Mouse (Mus musculus): ENCODE data around the gene Etnk1. TPM values are rescaled to one million over a fixed set of nuclear protein-coding genes. Genes with fewer than 3 reads are reported as not detected.
A peak's percentile ranks its signal among the peaks of the same experiment; 100 is the strongest.

Etnk1 gene
- polyA plus RNA-seq, 1 experiment from 2014 or later: 22.5 TPM

DNA sequence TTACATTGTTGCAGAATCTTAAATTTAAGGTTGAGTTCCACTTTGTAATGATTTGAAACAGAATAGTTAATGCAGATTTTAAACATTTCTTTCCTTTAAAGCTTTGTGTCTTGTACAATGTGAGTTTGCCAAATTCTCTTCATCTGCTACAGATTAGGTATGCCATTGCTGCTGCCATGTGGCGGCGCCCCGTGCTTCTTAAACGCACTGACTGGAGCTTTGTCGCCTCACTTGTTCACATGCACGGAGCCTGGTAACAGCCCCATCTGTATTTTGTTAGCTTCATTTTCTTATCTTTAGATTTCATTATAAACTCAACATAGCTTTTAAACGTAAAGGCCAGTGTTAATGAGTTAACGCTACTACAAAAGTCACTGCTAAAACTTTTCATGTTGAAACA, 25.7 kb downstream of the Etnk1 start:
- H3K4me3 ChIP-seq: no peak overlapping the region
- peaks cover 28% of the 10 kb centered on the region for H3K4me1 ChIP-seq
- H3K9me3 ChIP-seq: no peaks in the 10 kb centered on the region
- no peak overlapping the region for H3K27ac ChIP-seq
- H3K36me3 ChIP-seq: peaks cover 32% of the 10 kb centered on the region
- 31% methylated on average over 8 of the region's 8 CpGs for WGBS
- no peaks in the 10 kb centered on the region for H3K27me3 ChIP-seq
- ATAC-seq (ENCODE audit: insufficient number of reproducible peaks, insufficient read depth, low FRiP score, low TSS enrichment, low read depth): no peak
- H3K4me2 ChIP-seq: no peak overlapping the region; the same call in 1 of the 2 replicates
- H3K9ac ChIP-seq: no peak overlapping the region

DNA sequence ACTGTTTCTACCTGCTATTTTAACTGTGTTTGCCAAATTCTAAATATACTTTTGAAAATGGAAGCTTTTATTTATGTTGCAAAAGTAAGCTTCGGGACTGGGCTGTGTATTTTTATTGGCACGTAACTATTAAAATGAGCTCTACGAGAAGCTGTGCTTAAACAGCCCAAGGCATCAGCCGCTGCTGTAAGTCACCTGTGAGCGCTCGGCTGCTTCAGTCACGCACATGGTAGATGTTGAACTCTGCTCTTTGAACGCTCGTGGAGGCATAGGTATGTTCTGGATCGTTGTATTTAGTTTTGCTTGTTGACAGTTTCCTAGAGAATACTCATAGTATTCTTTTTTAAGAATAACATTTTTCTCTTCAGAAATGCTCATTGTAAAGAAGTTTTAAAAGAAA, 26.1 kb downstream of the Etnk1 start:
- no peaks in the 10 kb centered on the region for H3K27me3 ChIP-seq
- H3K9me3 ChIP-seq: no peaks in the 10 kb centered on the region
- 0 out of 2 replicates have a peak overlapping the region, but pooled peaks have one; percentile 39 for H3K27ac ChIP-seq
- no peak overlapping the region for H3K9ac ChIP-seq
- H3K4me2 ChIP-seq: peak overlapping the region; percentile 9; the same call in 1 of the 2 replicates
- no peak overlapping the region for H3K4me3 ChIP-seq
- peaks cover 28% of the 10 kb centered on the region for H3K4me1 ChIP-seq
- no peak for ATAC-seq (ENCODE audit: insufficient number of reproducible peaks, insufficient read depth, low FRiP score, low TSS enrichment, low read depth)
- 43% methylated on average over 10 of the region's 10 CpGs for WGBS
- H3K36me3 ChIP-seq: peaks cover 36% of the 10 kb centered on the region

- no peak for ATAC-seq (ENCODE audit: insufficient number of reproducible peaks, insufficient read depth, low FRiP score, low TSS enrichment, low read depth)
- Histone ChIP-seq H3K27ac (no peak overlapping the region), H3K27me3 (no peaks in the 10 kb centered on the region), H3K9me3 (no peaks in the 10 kb centered on the region), H3K4me1 (peaks cover 26% of the 10 kb centered on the region), H3K4me3 (no peak overlapping the region), H3K36me3 (peaks cover 41% of the 10 kb centered on the region), H3K4me2 (peak overlapping the region; percentile 9; the same call in 1 of the 2 replicates), H3K9ac (no peak overlapping the region)
- 62% methylated on average over 6 of the region's 6 CpGs for WGBS
These were observed 26.6 kb downstream of the Etnk1 start for GRCm38 (mm10) chr6:143193641-143194040.

GRCm38 (mm10) chr6:143197053-143197452, 30.0 kb downstream of the Etnk1 start:
- ATAC-seq (ENCODE audit: insufficient number of reproducible peaks, insufficient read depth, low FRiP score, low TSS enrichment, low read depth): no peak
- Histone ChIP-seq H3K4me1 (peaks cover 12% of the 10 kb centered on the region), H3K27me3 (no peaks in the 10 kb centered on the region), H3K27ac (no peak overlapping the region), H3K9me3 (no peaks in the 10 kb centered on the region), H3K4me2 (no peak overlapping the region), H3K9ac (no peak overlapping the region), H3K36me3 (peaks cover 60% of the 10 kb centered on the region), H3K4me3 (no peak overlapping the region)
- 90% methylated on average over 13 of the region's 13 CpGs for WGBS

GRCm38 (mm10) chr6:143198421-143198820, 31.4 kb downstream of the Etnk1 start:
- Histone ChIP-seq H3K4me3 (no peak overlapping the region), H3K4me2 (no peak overlapping the region), H3K9ac (no peak overlapping the region), H3K4me1 (peaks cover 12% of the 10 kb centered on the region), H3K27me3 (no peaks in the 10 kb centered on the region), H3K36me3 (peaks cover 71% of the 10 kb centered on the region), H3K27ac (no peak overlapping the region), H3K9me3 (no peaks in the 10 kb centered on the region)
- no peak for ATAC-seq (ENCODE audit: insufficient number of reproducible peaks, insufficient read depth, low FRiP score, low TSS enrichment, low read depth)
- 93% methylated on average over 7 of the region's 7 CpGs for WGBS

DNA sequence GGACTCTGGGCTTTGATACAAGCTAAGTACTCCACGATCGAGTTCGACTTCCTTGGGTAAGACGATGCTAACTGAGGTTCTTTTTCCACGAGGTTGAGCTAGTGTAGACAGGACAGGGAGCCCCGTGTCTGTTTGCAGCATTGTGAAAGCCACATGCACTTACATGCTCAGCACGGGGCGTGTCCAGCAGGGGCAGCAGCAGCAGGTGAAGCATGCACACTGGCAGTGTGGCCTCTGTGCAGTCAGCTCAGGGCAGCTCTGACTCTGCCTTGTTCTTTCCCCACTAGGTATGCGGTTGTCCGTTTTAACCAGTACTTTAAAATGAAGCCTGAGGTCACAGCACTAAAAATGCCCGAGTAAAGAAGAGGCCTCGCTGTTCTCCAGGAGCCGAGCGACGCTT, 36.1 kb downstream of the Etnk1 start:
- Histone ChIP-seq H3K9ac (no peak overlapping the region), H3K36me3 (peaks cover 75% of the 10 kb centered on the region), H3K27me3 (no peaks in the 10 kb centered on the region), H3K4me1 (no peaks in the 10 kb centered on the region), H3K4me2 (no peak overlapping the region), H3K27ac (no peak overlapping the region), H3K9me3 (no peaks in the 10 kb centered on the region), H3K4me3 (no peak overlapping the region)
- WGBS: 84% methylated on average over 15 of the region's 15 CpGs
- no peak for ATAC-seq (ENCODE audit: insufficient number of reproducible peaks, insufficient read depth, low FRiP score, low TSS enrichment, low read depth)

DNA sequence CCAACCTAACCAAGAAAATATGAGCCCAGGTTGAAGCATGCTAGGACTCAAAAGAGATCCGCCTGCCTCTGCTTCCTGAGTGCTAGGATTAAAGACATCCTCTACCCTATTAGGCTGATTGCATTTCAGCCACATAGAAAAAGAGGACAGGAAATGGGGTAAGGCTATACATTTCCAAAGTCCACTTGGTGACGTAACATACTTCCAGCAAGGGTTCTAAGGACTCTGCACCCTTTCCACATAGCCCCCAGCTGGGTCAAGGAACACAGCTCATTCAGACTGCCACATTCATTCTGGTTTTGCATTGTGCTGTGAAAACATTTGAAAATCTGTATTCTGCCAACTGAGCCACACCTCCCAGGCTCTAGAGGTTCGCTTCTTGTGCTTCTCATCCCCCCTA, 41.9 kb downstream of the Etnk1 start:
- no peak for ATAC-seq (ENCODE audit: insufficient number of reproducible peaks, insufficient read depth, low FRiP score, low TSS enrichment, low read depth)
- 98% methylated on average over 3 of the region's 3 CpGs for WGBS
- no peak overlapping the region for H3K4me3 ChIP-seq
- no peak overlapping the region for H3K4me2 ChIP-seq
- H3K9ac ChIP-seq: no peak overlapping the region
- no peak overlapping the region for H3K27ac ChIP-seq
- peaks cover 46% of the 10 kb centered on the region for H3K36me3 ChIP-seq
- H3K27me3 ChIP-seq: no peaks in the 10 kb centered on the region
- H3K4me1 ChIP-seq: no peaks in the 10 kb centered on the region
- 0 out of 2 replicates have a peak, but pooled peaks cover 6% of the 10 kb centered on the region for H3K9me3 ChIP-seq

- 86% methylated on average over 6 of the region's 6 CpGs for WGBS
- H3K27me3 ChIP-seq: no peaks in the 10 kb centered on the region
- no peak for ATAC-seq (ENCODE audit: insufficient number of reproducible peaks, insufficient read depth, low FRiP score, low TSS enrichment, low read depth)
- H3K4me1 ChIP-seq: 0 out of 2 replicates have a peak, but pooled peaks cover 4% of the 10 kb centered on the region
- peaks cover 13% of the 10 kb centered on the region; the same call in 1 of the 2 replicates for H3K9me3 ChIP-seq
- H3K4me2 ChIP-seq: no peak overlapping the region
- peaks cover 22% of the 10 kb centered on the region for H3K36me3 ChIP-seq
- H3K4me3 ChIP-seq: no peak overlapping the region
- no peak overlapping the region for H3K9ac ChIP-seq
- no peak overlapping the region for H3K27ac ChIP-seq
These were observed 45.7 kb downstream of the Etnk1 start for GRCm38 (mm10) chr6:143212766-143213165.

DNA sequence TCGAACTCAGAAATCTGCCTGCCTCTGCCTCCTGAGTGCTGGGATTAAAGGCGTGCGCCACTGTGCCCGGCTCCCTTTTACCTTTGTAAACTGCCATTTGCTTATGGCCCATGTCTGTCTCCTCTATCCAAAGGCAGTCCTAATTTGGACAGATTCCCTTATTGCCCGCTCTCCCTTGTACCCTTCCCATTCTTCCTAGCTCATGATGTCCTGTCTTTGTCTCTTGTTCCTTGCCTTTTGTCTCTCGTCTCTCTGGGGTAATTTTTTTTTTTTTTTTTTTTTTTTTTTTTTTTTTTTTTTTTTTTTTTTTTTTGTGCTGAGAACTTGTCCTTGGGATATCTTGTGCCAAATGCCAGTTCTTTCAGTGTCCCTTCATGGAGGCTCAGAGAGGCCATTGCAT, 46.4 kb downstream of the Etnk1 start:
- Histone ChIP-seq H3K27ac (no peak overlapping the region), H3K4me3 (no peak overlapping the region), H3K27me3 (peaks cover 3% of the 10 kb centered on the region; the same call in 1 of the 2 replicates), H3K4me2 (no peak overlapping the region), H3K9me3 (peaks cover 13% of the 10 kb centered on the region; the same call in 1 of the 2 replicates), H3K4me1 (0 out of 2 replicates have a peak, but pooled peaks cover 4% of the 10 kb centered on the region), H3K36me3 (peaks cover 17% of the 10 kb centered on the region), H3K9ac (no peak overlapping the region)
- no peak for ATAC-seq (ENCODE audit: insufficient number of reproducible peaks, insufficient read depth, low FRiP score, low TSS enrichment, low read depth)
- 97% methylated on average over 6 of the region's 6 CpGs for WGBS

GRCm38 (mm10) chr6:143216221-143216620, 49.2 kb downstream of the Etnk1 start:
- 66% methylated on average over 11 of the region's 11 CpGs for WGBS
- no peak for ATAC-seq (ENCODE audit: insufficient number of reproducible peaks, insufficient read depth, low FRiP score, low TSS enrichment, low read depth)
- Histone ChIP-seq H3K27me3 (peaks cover 3% of the 10 kb centered on the region; the same call in 1 of the 2 replicates), H3K9me3 (peaks cover 13% of the 10 kb centered on the region; the same call in 1 of the 2 replicates), H3K9ac (no peak overlapping the region), H3K4me1 (0 out of 2 replicates have a peak, but pooled peaks cover 4% of the 10 kb centered on the region), H3K4me2 (no peak overlapping the region), H3K36me3 (peaks cover 5% of the 10 kb centered on the region; the same call in 1 of the 2 replicates), H3K4me3 (no peak overlapping the region), H3K27ac (no peak overlapping the region)

GRCm38 (mm10) chr6:143219347-143219746, 52.3 kb downstream of the Etnk1 start:
- Histone ChIP-seq H3K4me2 (no peak overlapping the region), H3K4me1 (0 out of 2 replicates have a peak, but pooled peaks cover 4% of the 10 kb centered on the region), H3K4me3 (no peak overlapping the region), H3K27ac (no peak overlapping the region), H3K9ac (no peak overlapping the region), H3K36me3 (peaks cover 5% of the 10 kb centered on the region; the same call in 1 of the 2 replicates), H3K9me3 (peaks cover 2% of the 10 kb centered on the region; the same call in 1 of the 2 replicates), H3K27me3 (peaks cover 5% of the 10 kb centered on the region)
- WGBS: 3% methylated on average over 5 of the region's 5 CpGs
- no peak for ATAC-seq (ENCODE audit: insufficient number of reproducible peaks, insufficient read depth, low FRiP score, low TSS enrichment, low read depth)

GRCm38 (mm10) chr6:143221245-143221644, 54.2 kb downstream of the Etnk1 start:
- Histone ChIP-seq H3K27ac (no peak overlapping the region), H3K4me1 (0 out of 2 replicates have a peak, but pooled peaks cover 3% of the 10 kb centered on the region), H3K9ac (no peak overlapping the region), H3K4me2 (no peak overlapping the region), H3K4me3 (no peak overlapping the region), H3K27me3 (peaks cover 5% of the 10 kb centered on the region), H3K9me3 (no peaks in the 10 kb centered on the region), H3K36me3 (no peaks in the 10 kb centered on the region)
- WGBS: 85% methylated on average over 8 of the region's 8 CpGs
- ATAC-seq (ENCODE audit: insufficient number of reproducible peaks, insufficient read depth, low FRiP score, low TSS enrichment, low read depth): no peak

All from embryonic facial prominence, embryonic 13.5 days (tissue).